Mouse (Mus musculus): Measurements from ENCODE around the gene Msmb.
A peak's percentile ranks its signal among the peaks of the same experiment; 100 is the strongest.

Msmb gene

DNA sequence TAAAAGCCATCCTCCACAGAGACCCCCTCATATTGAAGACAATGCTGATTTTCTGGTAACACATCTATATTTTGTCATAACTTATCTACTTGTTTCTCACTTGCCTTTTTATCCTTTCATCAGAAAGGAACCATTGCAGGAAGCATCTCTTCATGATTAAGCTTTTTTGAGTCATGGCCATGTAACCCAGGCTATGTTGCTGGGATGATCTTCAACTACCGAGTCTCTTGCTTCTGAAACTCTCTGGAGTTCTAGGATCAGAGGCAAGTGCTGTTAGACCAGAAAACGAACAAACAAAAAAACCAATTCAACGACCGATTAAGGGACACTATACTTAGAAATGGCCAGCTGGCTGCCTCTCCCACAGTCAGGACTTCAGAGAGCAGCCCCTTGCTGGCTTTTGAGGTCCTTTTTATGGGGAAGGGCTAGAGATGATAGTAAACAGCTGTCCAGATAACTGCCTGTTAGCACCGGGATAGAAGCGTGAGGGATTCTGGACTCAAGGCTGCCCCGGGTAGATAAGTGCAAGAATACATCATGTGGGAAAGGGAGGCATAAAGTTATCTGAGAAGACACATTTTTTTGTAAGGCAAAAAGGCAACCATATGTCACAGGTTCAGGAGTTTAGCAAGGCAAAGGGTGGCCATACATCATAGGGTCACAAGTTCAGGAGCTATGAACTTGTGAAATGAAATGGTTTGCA, 4.1 kb downstream of the Msmb start:
- DNase-seq (ENCODE audit: low spot score in 2 of 2): no peak

DNA sequence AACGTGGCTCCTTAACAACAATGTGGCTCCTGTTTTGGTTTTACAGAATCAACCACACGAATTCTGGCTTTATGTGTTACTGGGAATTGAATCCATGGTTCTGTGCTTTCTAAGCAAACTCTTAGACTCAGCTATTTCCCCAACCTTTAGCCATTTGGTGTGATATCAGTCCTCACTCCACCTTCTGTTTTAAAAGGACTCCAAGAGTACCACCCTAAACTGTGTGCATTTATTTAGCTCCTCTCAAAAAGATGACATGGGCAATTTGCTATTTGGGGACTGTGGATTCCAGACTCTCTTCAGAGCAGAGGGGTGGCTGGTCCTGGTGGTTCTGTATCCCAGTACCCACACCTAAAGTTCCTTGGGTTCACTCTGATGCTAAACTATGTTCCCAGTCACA, 4.8 kb downstream of the Msmb start:
- no peak for DNase-seq (ENCODE audit: low spot score in 2 of 2)

DNA sequence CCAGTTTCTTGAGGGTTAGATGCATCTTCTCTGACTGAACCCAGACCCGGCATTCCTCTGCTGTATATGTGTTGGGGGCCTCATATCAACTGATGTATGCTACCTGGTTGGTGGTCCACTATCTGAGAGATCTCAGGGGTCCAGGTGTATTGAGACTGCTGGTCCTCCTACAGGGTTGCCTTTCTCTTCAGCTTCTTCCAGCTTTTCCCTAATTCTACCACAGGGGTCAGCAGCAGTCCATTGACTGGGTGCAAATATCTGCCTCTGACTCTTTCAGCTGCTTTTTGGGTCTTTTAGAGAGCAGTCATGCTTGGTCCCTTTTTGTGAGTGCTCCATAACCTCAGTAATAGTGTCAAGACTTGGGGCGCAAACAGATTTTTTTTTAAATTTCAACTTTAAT, 9.0 kb downstream of the Msmb start:
- no peak for DNase-seq (ENCODE audit: low spot score in 2 of 2)

DNA sequence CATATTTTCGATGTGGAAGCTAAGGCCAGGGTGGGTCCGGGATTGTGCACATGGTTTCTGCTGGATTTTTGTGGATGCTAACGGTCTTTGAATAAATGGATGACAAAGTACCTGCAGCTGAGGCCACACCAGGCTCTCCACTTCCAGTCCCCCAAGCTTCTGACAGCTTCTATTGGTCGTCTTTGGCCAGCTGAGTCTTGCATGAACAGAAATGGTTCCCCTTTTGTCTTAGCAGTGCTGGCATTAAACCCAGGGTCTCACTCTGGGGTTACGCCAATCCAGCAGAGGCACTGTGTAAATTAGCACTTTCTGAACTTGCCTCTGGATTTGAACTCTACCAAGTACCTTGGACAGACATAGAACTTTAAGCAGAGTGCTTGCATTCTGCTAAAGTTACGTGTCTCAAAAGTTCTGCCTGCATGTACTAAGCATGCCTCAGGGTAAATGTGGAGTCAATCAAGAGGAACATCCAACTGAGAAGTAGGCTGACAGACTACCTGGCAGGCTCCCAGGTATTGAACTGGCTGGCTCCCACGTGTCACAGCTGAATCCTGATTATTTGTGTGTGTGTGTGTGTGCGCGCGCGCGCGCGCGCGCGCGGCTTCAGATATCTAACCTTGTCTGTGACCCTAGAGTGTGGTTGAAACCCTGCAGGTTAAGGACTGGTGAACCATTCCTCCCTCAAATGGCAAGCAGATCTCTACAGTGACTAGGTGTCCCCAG, 10.6 kb downstream of the Msmb start:
- no peak for DNase-seq (ENCODE audit: low spot score in 2 of 2)

DNA sequence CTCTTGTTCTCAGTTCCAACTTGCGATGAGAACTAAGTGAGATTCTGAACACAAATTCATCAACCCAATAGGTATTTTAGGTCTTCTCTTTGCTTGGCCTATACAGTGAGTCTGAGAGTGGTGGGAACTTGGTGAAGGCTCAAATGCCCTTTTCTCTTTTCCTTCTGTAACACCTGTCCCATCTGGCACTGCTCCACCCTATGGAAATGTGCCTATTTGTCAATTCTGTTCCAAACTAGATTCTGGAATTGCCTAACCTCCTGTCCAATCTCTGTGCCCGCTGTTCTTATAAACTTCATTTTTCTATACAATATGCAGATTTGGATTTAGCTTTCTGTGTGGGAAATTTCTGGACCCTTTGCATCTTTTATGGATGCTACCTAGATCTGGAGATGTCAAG, 11.3 kb downstream of the Msmb start:
- DNase-seq (ENCODE audit: low spot score in 2 of 2): no peak

DNA sequence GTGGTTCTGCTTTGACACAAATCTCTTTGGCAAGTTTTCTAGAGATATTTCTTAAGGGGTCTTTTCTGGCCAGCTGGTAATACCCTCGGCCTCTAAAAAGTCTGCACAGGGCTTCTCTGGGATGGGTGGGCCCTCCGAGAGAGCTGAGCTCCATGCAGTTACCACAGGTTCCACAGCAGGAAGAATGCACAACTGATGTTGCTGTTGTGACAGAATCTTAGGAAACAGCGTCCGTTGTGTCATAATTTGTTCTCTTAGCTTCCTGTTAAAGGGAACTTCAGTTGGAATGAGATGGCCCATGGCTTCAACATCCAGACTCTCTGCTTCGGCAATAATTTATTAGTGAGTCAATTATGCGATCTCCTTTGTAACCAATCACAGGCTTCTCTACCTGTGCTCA, 12.9 kb downstream of the Msmb start:
- no peak for DNase-seq (ENCODE audit: low spot score in 2 of 2)

DNA sequence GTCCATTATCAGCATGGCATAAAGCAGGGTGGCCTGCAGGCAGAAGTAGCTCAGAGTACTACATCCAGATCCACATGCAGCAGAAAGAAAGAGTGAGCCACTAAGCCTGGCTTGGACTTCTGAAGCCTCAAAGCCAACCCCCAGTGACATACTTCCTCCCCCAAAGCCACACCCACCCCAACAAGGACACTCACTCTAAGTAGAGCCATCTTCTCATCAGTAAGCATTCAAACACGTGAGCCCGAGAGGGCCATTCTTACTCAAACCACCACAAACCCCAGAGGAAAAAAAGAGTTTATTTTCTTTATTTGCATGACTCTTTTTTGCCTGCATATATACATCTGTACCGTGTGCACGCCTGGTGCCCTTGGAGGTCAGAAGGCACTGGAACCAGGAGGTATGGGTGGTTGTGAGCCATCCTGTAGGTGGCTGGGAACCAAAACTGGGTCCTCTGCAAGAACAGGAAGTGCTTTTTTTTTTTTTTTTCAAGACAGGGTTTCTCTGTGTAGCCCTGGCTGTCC, 17.4 kb downstream of the Msmb start:
- DNase-seq (ENCODE audit: low spot score in 2 of 2): peak in 1 of 2 experiments; percentile 6

DNA sequence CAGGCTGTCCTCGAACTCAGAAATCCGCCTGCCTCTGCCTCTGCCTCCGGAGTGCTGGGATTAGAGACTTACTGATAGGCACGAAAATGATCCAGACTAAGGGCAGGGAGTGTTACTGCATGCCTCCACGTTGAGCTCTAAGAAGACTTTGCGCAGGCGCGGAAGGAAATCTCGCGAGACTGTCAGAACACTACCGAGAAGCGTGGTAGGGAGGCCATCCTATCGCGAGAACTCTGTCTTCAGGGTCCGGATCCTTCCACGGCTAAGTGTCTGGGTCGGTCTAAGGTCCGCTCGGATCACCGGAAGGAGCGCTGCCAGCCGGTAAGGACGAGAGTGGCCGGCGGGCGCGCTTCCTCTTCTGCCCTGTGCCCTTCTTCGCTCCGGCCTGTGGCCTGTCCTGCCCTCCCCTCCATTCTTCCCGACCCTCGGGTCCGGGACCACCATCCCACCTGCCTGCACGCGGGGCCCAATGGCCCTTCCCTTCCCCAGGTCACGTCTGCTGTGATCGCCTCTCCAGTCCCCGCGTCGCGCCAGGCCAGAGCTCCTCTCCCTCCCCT, 17.9 kb downstream of the Msmb start, which contains the start of gene Ncoa4:
Ncoa4 (plus strand) TSS at position 176 of the 557 bp plus-strand sequence.
- DNase-seq (ENCODE audit: low spot score in 2 of 2): peak; percentile 96 to 98

DNA sequence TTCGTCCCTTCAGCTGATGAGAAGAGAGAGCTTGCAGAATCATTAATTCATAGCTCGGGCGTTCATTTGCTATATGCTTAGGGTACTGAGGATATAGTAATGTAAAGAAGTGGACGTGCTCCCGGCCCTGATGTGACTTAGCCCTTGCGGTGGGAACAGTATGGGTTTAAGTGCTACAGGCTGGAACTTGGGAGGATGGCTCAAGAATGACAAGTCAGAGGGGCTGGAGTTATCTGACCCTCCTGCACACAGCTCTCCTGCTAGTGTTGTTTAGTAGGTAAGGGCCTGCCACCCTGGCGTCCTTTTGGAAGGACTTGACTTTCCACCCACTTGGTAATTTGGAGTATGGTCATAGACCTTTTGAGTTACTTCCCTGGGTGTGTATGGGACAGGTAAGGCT, 18.7 kb downstream of the Msmb start:
- no peak for DNase-seq (ENCODE audit: low spot score in 2 of 2)

DNA sequence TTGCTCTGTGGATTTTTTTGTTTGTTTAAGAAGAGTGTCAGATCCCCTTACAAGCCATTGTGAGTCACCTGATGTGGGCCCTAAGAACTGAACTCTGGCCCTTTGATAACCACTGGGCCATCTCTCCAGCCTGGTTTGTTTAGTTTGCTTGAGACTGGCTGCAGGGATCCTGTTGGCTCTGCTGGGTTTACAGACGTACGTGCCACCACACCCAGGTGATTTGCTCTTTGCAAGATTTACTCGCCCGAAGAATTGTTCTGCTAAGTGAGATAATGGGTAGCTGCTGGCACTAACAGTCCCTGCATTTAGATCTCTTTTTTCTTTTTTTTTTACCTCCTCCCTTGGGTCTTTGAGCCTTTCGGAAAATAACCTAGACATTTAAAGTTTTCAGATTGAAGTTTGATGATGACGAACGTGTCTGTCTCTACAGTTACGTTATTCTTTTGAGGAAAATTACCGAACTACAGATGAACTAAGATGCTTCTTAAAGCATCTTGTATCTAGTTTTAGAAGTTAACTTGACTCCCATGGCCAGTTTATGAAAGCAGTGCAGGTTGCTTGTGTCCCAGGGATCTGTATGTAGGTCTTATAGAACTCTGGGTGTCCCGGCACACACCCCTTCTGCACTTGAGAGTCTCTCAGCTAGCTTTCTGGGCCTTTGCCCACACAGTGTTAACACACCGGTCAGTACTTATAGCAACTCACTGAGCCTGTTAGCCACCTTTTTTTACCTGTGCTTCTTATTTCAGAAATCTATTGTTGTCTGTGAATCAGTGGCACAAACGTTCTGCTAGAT, 19.5 kb downstream of the Msmb start:
- no peak for DNase-seq (ENCODE audit: low spot score in 2 of 2)

DNA sequence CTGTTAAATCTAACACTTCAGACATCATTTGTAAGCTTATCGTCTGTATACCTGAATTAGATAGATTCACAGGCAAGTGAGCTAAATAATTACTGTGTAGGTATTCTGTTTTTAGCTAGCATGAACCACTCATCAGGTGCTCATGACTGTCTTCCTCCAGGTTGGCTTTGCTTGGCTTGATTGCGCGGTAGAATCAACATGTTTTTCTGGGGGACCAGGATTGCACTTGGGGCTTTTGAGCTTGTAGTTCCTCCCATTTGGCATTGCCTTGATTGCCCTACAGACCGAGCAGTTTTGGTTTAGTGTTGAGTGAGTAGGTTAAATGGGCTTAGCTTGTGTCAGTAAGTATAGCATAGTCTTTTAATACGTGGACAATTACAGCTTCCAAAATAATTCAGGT, 20.4 kb downstream of the Msmb start:
- DNase-seq (ENCODE audit: low spot score in 2 of 2): no peak

DNA sequence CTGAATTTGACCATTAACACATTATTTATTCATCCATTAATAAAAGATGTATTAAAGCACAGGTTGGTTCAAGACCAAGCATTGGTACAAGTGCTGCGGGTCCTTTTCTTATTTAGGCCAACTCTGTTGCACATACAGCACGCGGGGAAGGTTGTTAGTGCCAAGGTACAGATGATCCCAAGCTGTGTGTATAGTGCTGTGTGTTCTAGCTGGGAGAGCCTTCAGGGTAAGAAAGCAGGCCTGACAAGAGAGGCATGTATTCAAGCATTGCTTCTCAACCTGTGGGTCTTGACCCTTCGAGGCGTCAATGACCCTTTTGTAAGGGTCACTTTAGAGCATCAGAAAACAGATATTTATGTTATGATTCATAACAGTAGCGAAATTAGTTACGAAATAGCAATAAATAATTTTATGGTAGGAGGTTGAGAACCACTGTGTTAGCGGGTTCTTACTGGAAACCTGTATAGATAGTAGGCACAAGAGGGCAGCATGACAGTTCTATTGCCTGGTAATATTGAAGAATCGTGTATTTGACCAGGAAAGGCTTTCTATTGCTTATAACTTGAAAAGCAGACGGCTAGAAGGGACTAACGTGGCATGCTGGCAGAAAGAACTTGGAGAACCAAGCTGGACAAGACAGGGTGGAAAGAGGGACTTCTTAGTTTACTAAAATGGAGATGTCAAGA, 21.5 kb downstream of the Msmb start:
- DNase-seq (ENCODE audit: low spot score in 2 of 2): no peak

DNA sequence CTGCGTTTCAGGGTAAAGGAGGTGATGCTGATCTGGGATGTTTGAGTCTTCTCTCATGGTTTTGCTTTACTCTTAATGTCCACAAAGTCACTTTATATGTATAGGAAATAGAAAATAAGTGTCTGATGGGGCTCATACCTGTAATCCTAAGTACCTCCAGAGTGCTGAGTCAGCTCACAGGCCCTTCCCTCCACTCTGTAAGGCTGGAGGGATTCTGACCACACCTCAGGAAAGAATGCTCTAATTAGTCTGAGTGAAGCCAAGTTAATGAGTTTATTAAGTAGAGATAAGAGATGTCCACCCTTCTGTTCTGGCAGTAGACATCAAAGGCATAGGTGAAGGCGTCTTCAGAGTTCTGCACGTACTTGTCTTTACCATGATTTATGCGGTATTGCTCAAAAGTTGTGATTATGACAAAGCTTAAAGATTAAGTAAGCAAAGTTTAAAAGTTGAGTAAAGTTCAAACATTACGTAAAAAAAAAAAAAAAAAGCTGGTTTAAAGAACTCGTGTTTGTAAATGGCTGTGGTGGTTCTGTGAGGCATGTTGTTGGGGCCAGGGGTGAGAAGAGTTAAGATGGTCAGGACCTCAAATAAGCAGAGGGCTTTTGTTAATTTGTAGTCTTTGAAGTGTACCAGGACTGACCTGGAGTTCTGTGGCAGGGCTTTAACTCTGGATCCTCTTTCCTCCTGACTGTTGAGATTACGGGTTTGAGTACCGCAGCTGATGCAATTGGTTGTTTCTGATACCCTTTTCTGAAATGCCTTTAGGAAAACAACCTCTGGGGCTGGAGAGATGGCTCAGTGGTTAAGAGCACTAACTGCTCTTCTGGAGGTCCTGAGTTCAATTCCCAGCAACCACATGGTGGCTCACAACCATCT, 22.6 kb downstream of the Msmb start:
- DNase-seq (ENCODE audit: low spot score in 2 of 2): no peak

DNA sequence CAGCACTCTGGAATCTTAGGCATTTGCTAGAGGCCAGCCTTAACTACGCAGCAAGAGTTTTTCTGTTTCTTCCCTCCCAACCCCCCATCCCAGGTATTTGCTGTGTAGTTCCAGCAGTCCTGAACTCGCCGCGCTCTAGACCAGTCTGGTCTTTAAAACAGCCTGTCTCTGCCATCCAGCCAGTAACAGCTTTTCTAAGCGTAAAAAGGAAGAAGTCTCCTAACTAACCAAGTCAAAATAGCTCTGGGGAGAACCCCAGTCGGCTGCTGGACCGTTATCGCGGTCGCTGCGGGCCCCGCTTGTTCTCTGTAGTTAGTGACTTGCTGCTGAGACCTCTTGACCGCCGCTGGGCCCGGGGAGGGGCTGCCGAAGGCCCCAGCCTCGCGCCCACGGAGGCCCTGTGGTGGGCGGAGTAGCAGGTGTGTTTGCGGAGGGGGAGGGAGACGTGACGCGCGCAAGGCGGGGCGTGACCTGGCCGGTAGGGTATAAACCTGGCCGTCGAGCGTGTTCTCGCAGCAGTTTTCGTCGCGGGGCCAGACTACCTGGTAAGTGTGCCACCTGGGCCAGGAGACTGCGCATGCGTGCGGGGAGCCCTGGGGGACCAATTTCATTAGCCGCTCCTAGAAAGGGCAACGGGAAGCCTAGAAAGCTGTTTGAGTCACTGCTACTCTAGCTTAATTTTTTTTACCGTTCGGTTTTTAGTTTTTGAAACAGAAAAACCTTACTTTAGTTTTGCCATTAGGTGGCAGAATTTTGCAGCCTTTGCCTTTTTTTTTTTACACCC, 23.6 kb downstream of the Msmb start:
- DNase-seq (ENCODE audit: low spot score in 2 of 2): peak; percentile 31 to 47

DNA sequence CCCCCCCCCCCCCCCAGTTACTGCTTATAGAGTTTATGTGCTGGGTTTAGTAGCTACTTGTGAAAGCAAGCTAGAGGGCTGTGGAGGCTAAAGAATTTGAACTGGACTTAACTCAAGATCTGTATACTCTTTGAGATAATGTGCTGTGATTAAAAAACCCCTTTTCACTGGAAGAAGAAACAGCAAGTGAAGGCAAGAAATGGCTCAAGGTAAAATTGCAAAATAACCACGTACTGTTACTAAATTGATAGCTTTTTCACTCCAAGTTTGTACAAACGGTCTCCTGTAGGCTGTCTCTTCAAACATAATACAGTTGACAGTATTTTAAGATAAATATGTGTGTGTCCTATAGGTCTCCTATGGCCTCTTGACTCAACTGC, 24.2 kb downstream of the Msmb start:
- DNase-seq (ENCODE audit: low spot score in 2 of 2): no peak

DNA sequence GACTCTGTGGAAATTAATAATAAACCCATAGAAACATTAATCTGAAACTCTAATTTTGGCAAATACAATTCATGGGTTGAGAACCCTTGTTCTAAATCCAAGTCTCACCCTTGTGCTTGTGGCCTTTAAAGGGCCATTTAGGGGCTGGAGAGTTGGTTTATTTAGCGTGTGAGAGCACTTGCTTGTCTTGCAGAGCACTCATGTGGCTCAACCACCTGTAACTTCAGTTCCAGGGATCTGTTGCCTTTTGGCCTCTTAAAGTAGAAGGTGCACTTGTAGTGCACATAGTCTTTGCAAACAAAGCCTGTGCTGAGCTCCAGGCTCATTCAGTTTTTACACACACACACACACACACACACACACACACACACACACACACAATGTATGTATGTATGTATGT, 25.0 kb downstream of the Msmb start:
- no peak for DNase-seq (ENCODE audit: low spot score in 2 of 2)

DNA sequence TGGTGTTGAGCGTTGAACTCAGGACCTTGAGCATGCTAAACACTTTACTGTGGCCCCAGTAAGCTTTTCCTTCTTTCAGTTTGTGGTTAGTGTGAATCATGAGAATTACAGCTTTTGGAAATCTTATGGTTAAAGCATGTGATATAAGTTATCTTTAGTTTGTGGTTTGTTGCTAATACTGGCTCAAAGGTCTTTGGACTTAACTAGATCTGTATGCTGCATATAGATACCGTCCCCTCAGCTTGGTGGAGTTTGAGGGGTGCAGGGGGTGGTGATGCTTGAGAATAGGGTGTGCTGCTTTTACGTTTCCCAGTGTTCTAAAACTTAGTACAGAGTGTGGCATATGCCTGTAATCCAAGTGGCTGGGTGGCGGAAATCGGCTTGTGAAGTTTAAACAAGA, 25.5 kb downstream of the Msmb start:
- no peak for DNase-seq (ENCODE audit: low spot score in 2 of 2)

DNA sequence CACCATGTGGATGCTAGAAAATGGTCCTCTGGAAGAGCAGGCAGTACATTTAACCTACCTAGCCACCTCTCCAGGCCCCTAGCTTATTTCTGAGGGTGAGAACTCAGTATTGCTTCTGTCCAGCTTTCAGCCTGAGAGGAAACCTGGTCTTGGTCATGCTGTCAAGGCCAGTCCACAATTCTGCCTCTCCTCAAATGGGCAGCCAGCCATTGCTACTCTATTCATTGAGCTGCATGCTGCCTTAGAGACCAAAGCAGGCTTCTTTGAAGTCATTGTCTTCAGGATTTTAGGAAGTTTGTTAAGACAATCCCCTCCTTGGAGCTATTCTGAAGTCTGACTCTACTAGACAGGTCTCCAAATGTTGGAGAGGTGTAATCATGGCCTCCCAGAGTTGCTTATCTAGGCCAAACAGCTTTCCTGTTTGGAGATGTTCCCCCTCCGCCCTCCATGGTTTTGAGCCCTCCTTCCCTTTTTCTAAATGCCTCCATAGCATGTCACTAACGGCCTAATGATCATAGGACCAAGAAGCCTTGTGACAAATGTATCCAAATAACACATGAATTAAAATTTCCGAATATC, 26.9 kb downstream of the Msmb start:
- DNase-seq (ENCODE audit: low spot score in 2 of 2): no peak

DNA sequence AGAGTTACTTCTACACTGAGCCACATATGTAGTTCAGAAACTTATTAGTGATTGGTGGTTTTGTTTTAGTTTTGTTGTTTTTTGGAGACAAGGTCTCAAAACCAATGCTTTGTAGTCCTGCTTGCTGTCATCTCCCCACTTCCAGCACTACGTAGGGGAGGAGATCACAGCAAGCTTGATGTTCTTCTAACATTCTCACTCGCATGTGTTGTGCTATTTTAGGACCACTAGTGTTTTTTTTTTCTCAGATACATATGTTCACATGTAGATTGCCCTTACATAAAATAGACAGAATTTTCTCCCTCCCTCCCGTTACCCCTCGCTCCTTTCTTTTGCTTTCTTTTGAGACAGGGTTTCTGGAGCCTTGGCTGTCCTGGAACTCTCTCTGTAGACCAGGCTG, 28.3 kb downstream of the Msmb start:
- no peak for DNase-seq (ENCODE audit: low spot score in 2 of 2)
